Mouse (Mus musculus) forebrain, embryonic 15.5 days (tissue): ENCODE data around the gene Crat. TPM values are rescaled to one million over a fixed set of nuclear protein-coding genes. Genes with fewer than 3 reads are reported as not detected.

Experiments used
- ATAC-seq: fragments of 200-750 bp; cut with Nextera tagmentation; replicated peaks from 2 replicates; pipeline ENCODE4 v1.8.0; 2017; ENCODE audit warnings: mild to moderate bottlenecking, moderate TSS enrichment, moderate library complexity
- H3K27ac ChIP-seq: fragments of 300-500 bp; sonication (generic); replicated peaks from 2 replicates; pipeline ENCODE4 v1.5.1; 2015; ENCODE audit warnings: mild to moderate bottlenecking, inconsistent platforms
- H3K27me3 ChIP-seq: fragments of 300-500 bp; sonication (generic); 2 replicates; pipeline ENCODE4 v1.6.1; 2015; ENCODE audit warnings: inconsistent platforms
- H3K36me3 ChIP-seq: fragments of 300-500 bp; sonication (generic); 2 replicates; pipeline ENCODE4 v1.6.1; 2015; ENCODE audit warnings: mild to moderate bottlenecking, inconsistent platforms
- H3K4me1 ChIP-seq: fragments of 300-500 bp; sonication (generic); 2 replicates; pipeline ENCODE4 v1.6.1; 2015; ENCODE audit warnings: inconsistent platforms
- H3K4me2 ChIP-seq: fragments of 300-500 bp; sonication (generic); replicated peaks from 2 replicates; pipeline ENCODE4 v1.6.1; 2015; ENCODE audit warnings: mild to moderate bottlenecking, inconsistent platforms
- H3K4me3 ChIP-seq: fragments of 300-500 bp; sonication (generic); 2 replicates; pipeline ENCODE4 v1.5.1; 2015; ENCODE audit warnings: mild to moderate bottlenecking, inconsistent platforms
- H3K9ac ChIP-seq: fragments of 300-500 bp; sonication (generic); replicated peaks from 2 replicates; pipeline ENCODE4 v1.6.1; 2015; ENCODE audit warnings: mild to moderate bottlenecking, inconsistent platforms
- H3K9me3 ChIP-seq: fragments of 300-500 bp; sonication (generic); 2 replicates; pipeline ENCODE4 v1.6.1; 2016; ENCODE audit warnings: inconsistent platforms
- WGBS: fragments of 180-500 bp; shearing (Covaris S2); methylation state at CpG from one replicate; pipeline ENCODE4 v1.1.7; 2015; ENCODE audit warnings: mixed read lengths; 5-methylcytosine and 5-hydroxymethylcytosine counted together
- polyA plus RNA-seq: library from polyadenylated mRNA; unstranded; fragments of >200 nt; fragmentation: Nextera tagmentation; extraction: Ambion mirVana; gene quantifications from 2 replicates; pipeline ENCODE4 v1.2.1, GENCODE M21; 2015

Crat gene
- polyA plus RNA-seq, 1 experiment from 2014 or later: 22.6 TPM

DNA sequence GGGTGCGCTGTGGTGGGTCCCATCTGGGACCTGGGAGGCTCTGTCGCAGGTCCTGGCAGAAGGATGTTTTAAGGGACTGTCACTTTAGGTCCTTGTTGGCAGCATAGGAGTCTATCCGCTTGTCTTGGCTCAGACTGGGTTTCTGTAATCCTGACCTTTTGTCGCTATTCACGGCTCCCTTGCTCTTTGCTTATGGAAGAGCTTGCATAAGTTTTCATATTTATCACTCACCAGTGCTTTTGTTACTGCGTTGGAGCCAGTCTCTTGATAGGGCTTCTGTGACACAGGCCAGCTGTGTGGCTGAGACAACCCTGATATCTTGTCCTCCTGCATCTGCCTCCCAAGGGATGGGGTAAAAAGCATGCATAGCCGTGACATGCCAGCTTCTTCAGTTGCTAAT is 36.3 kb downstream of the Crat start:
- WGBS: 90% methylated on average over 7 of the region's 7 CpGs
- no peak overlapping the region for H3K4me2 ChIP-seq
- ATAC-seq: no peak

DNA sequence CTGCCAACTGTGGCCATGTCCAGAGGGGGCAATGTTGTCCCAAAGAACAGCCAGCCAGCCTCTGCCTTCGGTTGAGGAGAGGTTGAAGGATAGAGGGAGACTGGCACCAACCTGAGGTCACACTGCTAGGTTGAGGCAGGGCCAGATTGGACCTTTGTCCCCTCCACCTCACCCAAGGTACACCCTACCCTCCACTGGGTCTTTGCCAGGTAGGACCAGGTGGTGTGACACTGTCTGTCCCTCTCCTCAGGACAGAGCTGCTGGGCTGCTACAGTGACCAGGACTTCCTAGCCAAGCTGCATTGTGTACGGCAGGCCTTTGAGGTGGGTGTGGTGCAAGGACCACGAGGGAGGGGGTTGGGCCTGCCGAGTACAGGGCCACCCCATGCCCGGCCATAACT is 37.9 kb downstream of the Crat start:
- Histone ChIP-seq H3K4me1 (no peaks in the 10 kb centered on the region), H3K27ac (no peak overlapping the region), H3K27me3 (no peaks in the 10 kb centered on the region), H3K4me2 (no peak overlapping the region), H3K9ac (no peak overlapping the region), H3K9me3 (no peaks in the 10 kb centered on the region), H3K4me3 (no peak overlapping the region), H3K36me3 (peaks cover 70% of the 10 kb centered on the region)
- ATAC-seq: no peak
- WGBS: 86% methylated on average over 5 of the region's 5 CpGs

More for the DNA sequence above, 36.3 kb downstream of the Crat start:
- Histone ChIP-seq H3K36me3 (peaks cover 67% of the 10 kb centered on the region), H3K4me1 (no peaks in the 10 kb centered on the region), H3K9me3 (no peaks in the 10 kb centered on the region), H3K9ac (no peak overlapping the region), H3K27ac (no peak overlapping the region), H3K4me3 (no peak overlapping the region), H3K27me3 (no peaks in the 10 kb centered on the region)

DNA sequence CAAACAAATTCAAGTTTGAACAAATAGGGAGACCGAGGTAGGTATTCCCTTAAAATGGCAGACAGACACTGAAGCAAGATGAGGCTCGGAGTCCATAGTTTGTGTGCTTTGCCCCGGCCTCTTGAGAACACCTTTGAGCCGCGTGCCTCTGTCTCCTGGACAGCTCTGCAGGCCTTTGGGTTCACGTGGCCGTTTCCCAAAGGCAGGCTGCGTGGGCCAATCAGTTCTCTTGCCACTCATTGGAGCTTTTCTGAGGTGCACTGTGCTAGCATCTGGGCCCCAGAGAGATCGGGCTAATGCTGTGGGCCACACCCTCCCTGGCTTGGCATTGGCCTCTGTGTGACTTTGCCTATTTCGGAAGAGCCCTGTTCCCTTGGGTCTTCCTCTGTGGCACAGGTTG is 39.7 kb downstream of the Crat start:
- no peak overlapping the region for H3K4me3 ChIP-seq
- H3K4me2 ChIP-seq: no peak overlapping the region
- peaks cover 69% of the 10 kb centered on the region for H3K36me3 ChIP-seq
- no peak overlapping the region for H3K9ac ChIP-seq
- no peak overlapping the region for H3K27ac ChIP-seq
- ATAC-seq: no peak
- no peaks in the 10 kb centered on the region for H3K27me3 ChIP-seq
- 94% methylated on average over 10 of the region's 10 CpGs for WGBS
- H3K4me1 ChIP-seq: no peaks in the 10 kb centered on the region
- no peaks in the 10 kb centered on the region for H3K9me3 ChIP-seq

DNA sequence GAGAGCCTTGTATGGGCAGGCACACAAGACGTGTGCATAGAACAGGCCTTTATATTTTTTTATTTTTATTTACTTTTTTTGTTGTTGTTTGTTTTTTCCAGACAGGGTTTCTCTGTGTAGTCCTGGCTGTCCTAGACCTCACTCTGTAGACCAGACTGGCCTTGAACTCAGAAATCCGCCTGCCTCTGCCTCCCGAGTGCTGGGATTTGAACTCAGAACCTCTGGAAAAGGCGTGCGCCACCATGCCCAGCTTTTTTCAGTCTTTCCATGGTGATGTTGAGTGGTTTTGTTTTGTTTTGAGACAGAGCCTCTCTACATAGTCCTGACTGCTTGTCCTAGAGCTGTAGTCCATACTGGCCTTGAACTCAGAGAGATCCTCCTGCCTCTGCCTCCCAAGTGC is 42.9 kb downstream of the Crat start:
- Histone ChIP-seq H3K27me3 (no peaks in the 10 kb centered on the region), H3K9me3 (no peaks in the 10 kb centered on the region), H3K4me1 (no peaks in the 10 kb centered on the region), H3K36me3 (peaks cover 74% of the 10 kb centered on the region), H3K4me3 (no peak overlapping the region), H3K27ac (no peak overlapping the region), H3K9ac (no peak overlapping the region), H3K4me2 (no peak overlapping the region)
- ATAC-seq: no peak
- WGBS: 99% methylated on average over 5 of the region's 5 CpGs

DNA sequence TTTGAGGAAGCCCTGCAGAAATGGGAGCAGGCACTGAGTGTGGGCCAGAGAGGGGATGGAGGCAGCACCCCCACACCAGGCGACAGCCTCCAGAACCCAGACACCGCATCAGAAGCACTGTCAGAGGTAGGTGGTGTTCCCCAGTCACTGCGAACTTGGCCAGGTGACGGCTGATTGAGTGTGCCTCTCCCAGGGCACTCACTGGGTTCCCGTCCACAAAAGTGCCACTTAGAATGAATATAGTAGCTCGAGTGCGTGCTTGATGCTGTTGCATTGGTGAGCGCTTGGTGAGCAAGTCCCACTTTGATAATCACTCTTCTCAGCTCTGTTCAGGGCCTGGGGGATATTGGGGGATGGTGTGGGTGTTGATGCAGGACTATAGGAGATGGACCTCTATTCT is 44.1 kb downstream of the Crat start:
- Histone ChIP-seq H3K4me3 (no peak overlapping the region), H3K36me3 (peaks cover 72% of the 10 kb centered on the region), H3K9me3 (no peaks in the 10 kb centered on the region), H3K27me3 (no peaks in the 10 kb centered on the region), H3K4me2 (no peak overlapping the region), H3K27ac (no peak overlapping the region), H3K9ac (no peak overlapping the region), H3K4me1 (no peaks in the 10 kb centered on the region)
- 97% methylated on average over 8 of the region's 8 CpGs for WGBS
- no peak for ATAC-seq

DNA sequence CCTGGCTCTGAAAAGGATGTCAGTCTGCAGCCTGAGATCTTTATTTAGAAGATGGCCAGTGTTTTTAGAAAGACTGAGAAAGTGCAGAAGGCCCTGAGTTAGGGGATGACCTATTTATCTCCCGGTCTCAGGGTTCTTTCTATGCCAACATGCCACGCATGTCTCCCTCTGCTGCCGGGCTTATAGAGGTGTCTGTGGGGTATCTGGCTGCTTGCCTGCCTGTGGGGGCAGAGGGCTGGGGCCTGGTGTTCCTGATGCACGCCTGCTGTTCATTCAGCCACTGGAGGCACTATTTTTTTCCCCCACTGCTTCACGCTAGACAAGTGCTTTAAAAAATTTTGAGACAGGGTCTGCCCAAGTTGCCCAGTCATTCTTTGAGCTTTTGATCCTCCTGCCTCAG is 49.4 kb downstream of the Crat start:
- WGBS: 68% methylated on average over 5 of the region's 5 CpGs

DNA sequence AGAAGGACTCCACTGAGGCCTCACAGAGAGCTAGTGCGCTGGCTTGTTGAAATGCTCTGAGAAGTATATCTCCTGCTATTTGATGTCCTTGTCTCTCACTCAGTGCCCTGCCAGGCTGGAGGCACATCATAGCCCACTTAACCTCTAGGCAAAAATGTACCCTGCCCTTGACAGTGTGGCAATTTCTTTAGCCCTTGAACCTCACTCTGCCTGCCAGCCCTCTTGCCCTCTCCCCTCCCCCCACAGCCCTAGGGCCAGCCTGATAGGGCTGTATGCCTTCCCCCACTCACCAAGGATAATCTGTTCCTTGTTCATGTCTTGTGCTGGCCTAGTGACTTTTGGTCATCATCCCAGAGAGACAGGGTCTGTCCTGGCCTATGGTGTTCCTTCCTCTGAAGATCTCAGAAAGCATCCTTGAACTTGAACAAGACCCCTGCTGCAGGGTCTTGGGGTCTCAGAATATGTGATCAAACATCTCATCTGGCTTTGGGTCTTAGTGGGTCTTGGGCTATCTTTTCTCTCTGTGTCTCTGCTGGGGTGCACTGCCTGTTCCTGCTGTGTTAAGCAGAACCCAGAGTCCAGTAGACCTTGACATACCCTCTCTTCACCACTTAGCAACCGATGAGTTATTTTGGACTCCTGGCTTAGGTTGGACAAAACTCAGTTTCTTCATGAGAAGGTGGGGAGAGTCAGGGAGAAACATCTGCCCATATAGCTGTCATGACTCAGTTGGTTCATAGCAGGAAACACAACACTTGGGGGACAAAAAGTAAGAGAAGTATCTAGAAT is 50.1 kb downstream of the Crat start:
- no peak overlapping the region for H3K27ac ChIP-seq
- H3K27me3 ChIP-seq: no peaks in the 10 kb centered on the region
- H3K9ac ChIP-seq: peak overlapping the region; percentile 82
- peaks cover 33% of the 10 kb centered on the region for H3K36me3 ChIP-seq
- ATAC-seq: no peak
- H3K4me3 ChIP-seq: peak overlapping the region; percentile 60
- H3K9me3 ChIP-seq: no peaks in the 10 kb centered on the region
- 91% methylated on average over 2 of the region's 2 CpGs for WGBS
- peak overlapping the region; percentile 82 for H3K4me2 ChIP-seq
- peaks cover 15% of the 10 kb centered on the region for H3K4me1 ChIP-seq

More for the DNA sequence above, 49.4 kb downstream of the Crat start:
- H3K36me3 ChIP-seq: peaks cover 39% of the 10 kb centered on the region
- H3K4me3 ChIP-seq: no peak overlapping the region
- no peak for ATAC-seq
- peaks cover 15% of the 10 kb centered on the region for H3K4me1 ChIP-seq
- no peak overlapping the region for H3K4me2 ChIP-seq
- H3K27ac ChIP-seq: no peak overlapping the region
- no peaks in the 10 kb centered on the region for H3K9me3 ChIP-seq
- H3K27me3 ChIP-seq: no peaks in the 10 kb centered on the region
- H3K9ac ChIP-seq: no peak overlapping the region

DNA sequence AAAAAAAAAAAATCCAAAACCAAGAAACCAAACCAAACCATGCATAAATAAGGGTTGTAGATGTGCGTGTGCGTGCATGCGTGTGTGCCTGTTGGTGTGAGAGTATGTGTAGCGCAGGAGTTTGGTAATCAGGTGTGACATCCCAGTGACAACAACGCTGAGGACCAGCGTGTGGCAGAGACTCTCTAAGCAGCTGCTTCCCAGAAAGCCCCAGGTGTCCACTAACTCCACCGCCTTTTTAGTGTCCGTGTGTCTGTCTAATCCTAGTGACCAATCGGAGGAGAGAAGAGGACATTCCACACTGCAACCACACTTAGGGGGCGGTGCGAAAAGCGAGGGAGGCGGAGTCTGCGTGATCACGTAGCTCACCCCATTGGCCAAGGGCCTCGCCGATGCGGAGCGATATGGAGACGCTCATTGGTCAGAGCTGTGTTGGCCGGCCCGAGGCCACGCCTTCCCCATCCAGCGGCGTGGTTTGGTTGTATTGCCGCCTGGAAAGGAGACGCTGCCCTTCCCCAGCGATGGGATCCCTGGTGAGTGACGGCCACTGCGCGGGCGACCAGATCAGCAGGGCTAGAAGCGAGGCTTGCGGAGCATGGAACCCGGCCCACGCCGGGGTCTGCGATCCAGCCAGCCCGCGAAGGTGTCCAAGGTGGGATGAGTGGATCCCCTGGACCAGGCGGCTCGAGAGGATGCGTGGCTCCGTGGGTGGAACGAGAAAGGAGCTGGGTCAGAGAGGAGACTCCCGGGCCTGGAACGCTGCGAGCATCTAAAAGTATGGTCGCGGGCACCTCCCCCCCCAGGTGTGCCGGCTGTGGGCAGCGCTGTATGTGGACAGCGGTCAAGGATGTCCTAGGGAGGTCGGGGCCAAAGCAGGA is 51.6 kb downstream of the Crat start, which contains the start of gene Miga2:
TSS of gene Miga2 (plus strand) at position 461 of the 878 bp plus-strand sequence.
- Histone ChIP-seq H3K4me2 (peak within 1 kb of the TSS; percentile 82), H3K36me3 (peaks cover 20% of the 10 kb centered on the region), H3K27me3 (no peaks in the 10 kb centered on the region), H3K9ac (peak within 1 kb of the TSS; percentile 82), H3K4me3 (peak within 1 kb of the TSS; percentile 60), H3K9me3 (no peaks in the 10 kb centered on the region), H3K4me1 (peaks cover 15% of the 10 kb centered on the region), H3K27ac (peak within 1 kb of the TSS; percentile 83)
- under 1% methylated on average over 54 of the region's 54 CpGs for WGBS
- ATAC-seq: peak; percentile 99

DNA sequence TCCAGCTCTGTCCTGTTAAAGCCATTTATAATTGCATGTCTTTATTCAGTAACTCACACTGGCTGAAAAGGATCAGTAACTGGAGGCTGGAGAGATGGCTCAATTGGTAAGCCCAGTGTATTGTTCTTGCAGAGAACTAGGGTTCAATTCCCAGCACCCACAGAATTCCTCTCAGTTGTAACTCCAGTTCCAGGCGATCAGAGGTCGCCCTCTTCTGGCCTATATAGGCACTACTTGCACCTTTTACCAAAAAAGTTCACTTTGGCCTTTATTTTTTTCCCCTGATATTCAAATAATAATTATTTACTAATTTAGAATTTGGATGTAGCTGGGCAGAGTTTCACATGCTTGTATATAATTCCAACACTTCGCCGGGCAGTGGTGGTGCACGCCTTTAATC is 52.7 kb downstream of the Crat start:
- no peak overlapping the region for H3K27ac ChIP-seq
- no peaks in the 10 kb centered on the region for H3K9me3 ChIP-seq
- peaks cover 9% of the 10 kb centered on the region for H3K36me3 ChIP-seq
- WGBS: 75% methylated on average over 5 of the region's 5 CpGs
- peaks cover 25% of the 10 kb centered on the region for H3K4me1 ChIP-seq
- H3K4me2 ChIP-seq: no peak overlapping the region
- no peak overlapping the region for H3K9ac ChIP-seq
- H3K27me3 ChIP-seq: no peaks in the 10 kb centered on the region
- no peak for ATAC-seq
- no peak overlapping the region for H3K4me3 ChIP-seq

DNA sequence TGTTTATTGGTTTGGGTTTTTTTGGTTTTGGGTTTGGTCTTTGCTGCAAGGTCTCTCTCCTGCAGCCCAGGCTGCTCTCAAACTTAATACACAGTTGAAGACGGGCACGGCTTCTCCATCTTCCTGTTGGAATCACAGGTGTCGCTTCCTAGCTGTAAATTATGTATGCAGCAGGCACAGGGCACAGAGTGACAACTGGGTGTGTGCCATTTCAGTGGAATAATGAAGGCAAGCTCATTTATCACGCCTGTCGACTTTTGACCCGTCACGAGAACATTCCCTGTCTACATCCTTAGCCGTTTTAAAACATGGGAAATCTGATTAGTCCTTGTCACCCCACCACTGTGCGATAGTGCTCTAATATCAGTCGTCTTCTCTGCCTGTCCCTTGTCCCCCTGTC is 55.0 kb downstream of the Crat start:
- Histone ChIP-seq H3K4me1 (peaks cover 34% of the 10 kb centered on the region), H3K27ac (no peak overlapping the region), H3K36me3 (no peaks in the 10 kb centered on the region), H3K9me3 (no peaks in the 10 kb centered on the region), H3K9ac (no peak overlapping the region), H3K27me3 (no peaks in the 10 kb centered on the region), H3K4me3 (no peak overlapping the region), H3K4me2 (no peak overlapping the region)
- 80% methylated on average over 10 of the region's 10 CpGs for WGBS
- no peak for ATAC-seq

DNA sequence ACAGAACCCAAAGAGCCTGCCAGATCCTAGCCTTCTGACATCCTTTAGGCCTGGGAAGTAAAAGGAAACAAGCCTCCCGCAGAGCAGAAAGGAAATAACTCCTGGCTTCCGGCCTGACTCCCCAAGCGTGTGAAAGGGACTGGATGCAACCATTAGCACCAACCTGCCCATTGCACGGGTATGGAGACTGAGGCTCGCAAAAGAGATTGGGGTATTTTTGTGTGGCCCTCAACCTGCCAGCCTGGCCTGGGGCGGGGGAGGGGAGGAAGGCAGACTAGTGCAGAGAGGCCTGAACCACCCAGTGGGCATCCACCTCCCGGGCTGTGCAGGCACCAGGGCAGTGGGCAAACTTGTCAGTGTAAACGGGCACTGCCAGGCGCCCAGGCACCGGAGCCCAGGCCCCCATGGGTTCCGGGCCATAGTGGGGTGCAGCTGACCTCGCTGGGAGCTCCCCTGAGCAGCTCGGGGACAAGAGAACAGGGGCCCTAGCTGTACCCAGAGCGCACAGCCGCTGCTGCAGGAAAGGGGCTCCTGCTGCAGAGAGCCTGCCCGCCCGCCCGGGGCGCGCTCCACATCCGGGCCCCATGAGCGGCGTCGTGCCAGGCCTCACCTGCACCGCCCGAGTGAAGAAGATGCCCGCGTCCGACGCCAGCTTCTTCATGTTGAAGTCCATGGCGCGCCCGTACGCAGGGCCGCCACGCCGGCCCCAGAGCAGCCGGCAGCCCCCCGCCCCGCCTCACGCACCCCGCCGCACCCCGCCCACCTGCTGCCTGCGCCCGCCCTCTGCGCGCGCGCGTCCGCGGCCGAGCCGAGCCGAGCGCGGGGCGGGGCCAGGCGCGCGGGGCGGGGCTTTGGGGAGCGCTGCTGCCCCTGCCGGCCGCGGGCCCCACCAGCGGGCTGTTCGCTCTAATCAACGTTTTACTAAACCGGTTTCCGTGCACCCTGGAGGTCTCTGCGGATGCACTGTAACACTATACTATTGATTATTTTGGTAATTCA is 56.8 kb downstream of the Crat start, which contains the start of gene Sh3glb2:
TSS of gene Sh3glb2 (minus strand) at position 805 of the 999 bp plus-strand sequence.
- peak; percentile 82 for ATAC-seq

More for the DNA sequence above, 56.8 kb downstream of the Crat start, which contains the start of gene Sh3glb2:
- peak within 1 kb of the TSS; percentile 81 for H3K4me3 ChIP-seq
- H3K36me3 ChIP-seq: no peaks in the 10 kb centered on the region; the same call in 1 of the 2 replicates
- peak within 1 kb of the TSS; percentile 79 for H3K27ac ChIP-seq
- H3K9me3 ChIP-seq: no peaks in the 10 kb centered on the region
- peak within 1 kb of the TSS; percentile 91 for H3K4me2 ChIP-seq
- peaks cover 22% of the 10 kb centered on the region for H3K4me1 ChIP-seq
- H3K27me3 ChIP-seq: no peaks in the 10 kb centered on the region
- H3K9ac ChIP-seq: peak within 1 kb of the TSS; percentile 89
- 3% methylated on average over 47 of the region's 73 CpGs for WGBS
